Mouse (Mus musculus) kidney, adult 2 months (tissue): Measurements from ENCODE around the gene Mrpl47. TPM values are rescaled to one million over a fixed set of nuclear protein-coding genes. Genes with fewer than 3 reads are reported as not detected.
"Not testable (repeated sequence)": the region's sequence is repeated elsewhere in the genome, so short reads cannot be mapped to it uniquely, and the experiment has no call there.

ENCODE experiments used
- DNase-seq: peaks from one replicate; pipeline ENCODE4 v3.0.0; 2021
- H3K27ac ChIP-seq: fragments of 200-500 bp; 2 replicates; pipeline ENCODE4 v1.5.1; 2012; ENCODE audit warnings: low read depth, low read length, control low read depth, inconsistent platforms; ENCODE audit not compliant: insufficient read depth
- H3K27me3 ChIP-seq: fragments of 200-500 bp; replicated peaks from 2 replicates; pipeline ENCODE4 v1.6.1; 2012; ENCODE audit warnings: mild to moderate bottlenecking, moderate library complexity, low read length, inconsistent platforms; ENCODE audit not compliant: control insufficient read depth, insufficient read depth
- H3K36me3 ChIP-seq: fragments of 200-500 bp; 2 replicates; pipeline ENCODE4 v1.6.1; 2012; ENCODE audit warnings: mild to moderate bottlenecking, moderate library complexity, low read length, inconsistent platforms; ENCODE audit not compliant: control insufficient read depth, insufficient read depth
- H3K4me1 ChIP-seq: fragments of 200-500 bp; 2 replicates; pipeline ENCODE4 v1.6.1; 2011; ENCODE audit warnings: low read length; ENCODE audit not compliant: control insufficient read depth, insufficient read depth
- H3K4me3 ChIP-seq: fragments of 200-500 bp; 2 replicates; pipeline ENCODE4 v1.5.1; 2011; ENCODE audit warnings: mild to moderate bottlenecking, low read depth, low read length, control low read depth; ENCODE audit not compliant: insufficient read depth
- CTCF ChIP-seq: fragments of 200-500 bp; conservative IDR thresholded peaks from 2 replicates; pipeline ENCODE4 v1.5.1; 2011; ENCODE audit warnings: low read depth, mild to moderate bottlenecking, control low read depth, low read length, moderate library complexity, mixed read lengths; ENCODE audit not compliant: insufficient read depth, insufficient read length
- POLR2A ChIP-seq: fragments of 200-500 bp; IDR thresholded peaks from one replicate; pipeline ENCODE4 v1.6.1; 2011; ENCODE audit warnings: low read depth, low read length, control low read depth
- WGBS: fragments of 180-500 bp; shearing (Covaris S2); methylation state at CpG from one replicate; pipeline ENCODE4 v1.1.7; 2018; 5-methylcytosine and 5-hydroxymethylcytosine counted together
- polyA plus RNA-seq: library from polyadenylated mRNA; depleted of rRNA; stranded (reverse); fragments of >200 nt; gene quantifications from 2 replicates; pipeline ENCODE4 v1.2.3, GENCODE M21; 2012

Mrpl47 gene
- polyA plus RNA-seq, 1 experiment = 4.4 TPM

- Histone ChIP-seq H3K4me3 (no peak overlapping the region), H3K27ac (no peak overlapping the region), H3K4me1 (no peaks in the 10 kb centered on the region), H3K27me3 (no peaks in the 10 kb centered on the region), H3K36me3 (peaks cover 2% of the 10 kb centered on the region)
- DNase-seq = no peak
- whole genome bisulfite sequencing = 89% methylated on average over 9 of the region's 9 CpGs
- TF ChIP-seq POLR2A = no peak
- TF ChIP-seq CTCF = no peak
Observed at GRCm38 (mm10) chr3:32748384-32748783, 11.0 kb upstream of the Mrpl47 start.

- H3K4me1 ChIP-seq, H3K27ac ChIP-seq, DNase-seq, H3K4me3 ChIP-seq, H3K36me3 ChIP-seq, H3K27me3 ChIP-seq: not testable (repeated sequence)
Observed at GRCm38 (mm10) chr3:32745426-32745825, 8.0 kb upstream of the Mrpl47 start.

- no peak for DNase-seq
- Histone ChIP-seq H3K36me3 (peaks cover 2% of the 10 kb centered on the region; the same call in 1 of the 2 replicates), H3K27me3 (no peaks in the 10 kb centered on the region), H3K27ac (no peak overlapping the region), H3K4me1 (no peaks in the 10 kb centered on the region), H3K4me3 (no peak overlapping the region)
- no peak for TF ChIP-seq POLR2A
- TF ChIP-seq CTCF = no peak
- WGBS = 85% methylated on average over 6 of the region's 6 CpGs
Observed at GRCm38 (mm10) chr3:32745001-32745400, 7.6 kb upstream of the Mrpl47 start.

- Histone ChIP-seq H3K36me3 (peaks cover 2% of the 10 kb centered on the region; the same call in 1 of the 2 replicates), H3K4me1 (peaks cover 6% of the 10 kb centered on the region), H3K4me3 (no peak overlapping the region), H3K27me3 (no peaks in the 10 kb centered on the region), H3K27ac (no peak overlapping the region)
- 70% methylated on average over 2 of the region's 2 CpGs for WGBS
- no peak for TF ChIP-seq POLR2A
- TF ChIP-seq CTCF = no peak
- DNase-seq = no peak
Observed at GRCm38 (mm10) chr3:32742276-32742780, 4.9 kb upstream of the Mrpl47 start.

- no peaks in the 10 kb centered on the region for H3K36me3 ChIP-seq
- peaks cover 6% of the 10 kb centered on the region for H3K4me1 ChIP-seq
- no peak for TF ChIP-seq POLR2A
- no peak for TF ChIP-seq CTCF
- H3K27me3 ChIP-seq = no peaks in the 10 kb centered on the region
- WGBS = 89% methylated on average over 5 of the region's 5 CpGs
- no peak overlapping the region for H3K27ac ChIP-seq
- DNase-seq = no peak
- no peak overlapping the region for H3K4me3 ChIP-seq
Observed at GRCm38 (mm10) chr3:32738549-32738948, 1.1 kb upstream of the Mrpl47 start.

GRCm38 (mm10) chr3:32736244-32737171 is 897 bp downstream of the Mrpl47 start, which contains the start of gene Ndufb5:
Gene Ndufb5, plus strand, starts transcription at chr3:32736990.
- under 1% methylated on average over 62 of the region's 62 CpGs for WGBS
- H3K27ac ChIP-seq = peak within 1 kb of the TSS; percentile 82
- H3K36me3 ChIP-seq = no peaks in the 10 kb centered on the region
- no peak for TF ChIP-seq CTCF
- peak; percentile 41 for TF ChIP-seq POLR2A
- no peaks in the 10 kb centered on the region for H3K27me3 ChIP-seq
- peak within 1 kb of the TSS; percentile 82 for H3K4me3 ChIP-seq
- peak; percentile 99 for DNase-seq
- H3K4me1 ChIP-seq = peaks cover 6% of the 10 kb centered on the region

GRCm38 (mm10) chr3:32727861-32728260 is 9.5 kb downstream of the Mrpl47 start:
- no peak for TF ChIP-seq CTCF
- no peak for TF ChIP-seq POLR2A
- Histone ChIP-seq H3K27ac (no peak overlapping the region), H3K4me3 (no peak overlapping the region), H3K4me1 (no peaks in the 10 kb centered on the region), H3K27me3 (no peaks in the 10 kb centered on the region), H3K36me3 (peaks cover 8% of the 10 kb centered on the region)
- 75% methylated on average over 4 of the region's 4 CpGs for WGBS
- no peak for DNase-seq
